Mouse (Mus musculus): ENCODE results near the gene Copa.

Copa gene

GRCm38 (mm10) chr1:172082101-172082898 is at the start of gene Copa, which contains the start of gene Ncstn:
TSS of gene Copa (plus strand) at chr1:172082529.
TSS of gene Ncstn (minus strand) at chr1:172082795.
- DNase-seq (ENCODE audit: low spot score): peak; percentile 95

- DNase-seq (ENCODE audit: low spot score): no peak
Observed at GRCm38 (mm10) chr1:172046410-172046809, 35.9 kb upstream of the Copa start.

GRCm38 (mm10) chr1:172046938-172047337 is 35.4 kb upstream of the Copa start:
- DNase-seq (ENCODE audit: low spot score): peak; percentile 73

- DNase-seq (ENCODE audit: low spot score): no peak
Observed at GRCm38 (mm10) chr1:172048241-172048734, 34.0 kb upstream of the Copa start.

GRCm38 (mm10) chr1:172049131-172049782 is 33.1 kb upstream of the Copa start:
- DNase-seq (ENCODE audit: low spot score): no peak

GRCm38 (mm10) chr1:172052766-172053279 is 29.5 kb upstream of the Copa start:
- no peak for DNase-seq (ENCODE audit: low spot score)

- DNase-seq (ENCODE audit: low spot score): no peak
Observed at GRCm38 (mm10) chr1:172053541-172054440, 28.5 kb upstream of the Copa start.

- DNase-seq (ENCODE audit: low spot score): no peak
Observed at GRCm38 (mm10) chr1:172056251-172056650, 26.1 kb upstream of the Copa start.

GRCm38 (mm10) chr1:172057491-172057921 is 24.8 kb upstream of the Copa start, which contains the start of gene Nhlh1:
TSS of gene Nhlh1 (minus strand) at chr1:172057573.
- DNase-seq (ENCODE audit: low spot score): no peak

GRCm38 (mm10) chr1:172058321-172058720 is 24.0 kb upstream of the Copa start:
- DNase-seq (ENCODE audit: low spot score): no peak

- DNase-seq (ENCODE audit: low spot score): no peak
Observed at GRCm38 (mm10) chr1:172058874-172059273, 23.5 kb upstream of the Copa start.

GRCm38 (mm10) chr1:172060659-172061058 is 21.7 kb upstream of the Copa start:
- DNase-seq (ENCODE audit: low spot score): no peak

GRCm38 (mm10) chr1:172061217-172061616 is 21.1 kb upstream of the Copa start:
- DNase-seq (ENCODE audit: low spot score): no peak

GRCm38 (mm10) chr1:172062101-172062500 is 20.2 kb upstream of the Copa start:
- no peak for DNase-seq (ENCODE audit: low spot score)

GRCm38 (mm10) chr1:172063291-172064023 is 18.9 kb upstream of the Copa start:
- DNase-seq (ENCODE audit: low spot score): no peak

- DNase-seq (ENCODE audit: low spot score): no peak
Observed at GRCm38 (mm10) chr1:172064613-172065141, 17.7 kb upstream of the Copa start.

- DNase-seq (ENCODE audit: low spot score): no peak
Observed at GRCm38 (mm10) chr1:172070227-172070626, 12.1 kb upstream of the Copa start.

- no peak for DNase-seq (ENCODE audit: low spot score)
Observed at GRCm38 (mm10) chr1:172071556-172071955, 10.8 kb upstream of the Copa start.

GRCm38 (mm10) chr1:172072604-172073003 is 9.7 kb upstream of the Copa start:
- no peak for DNase-seq (ENCODE audit: low spot score)

- DNase-seq (ENCODE audit: low spot score): peak; percentile 65
Observed at GRCm38 (mm10) chr1:172077981-172078380, 4.3 kb upstream of the Copa start.

All from yolk sac, embryonic 10.5 days (tissue).